Mouse (Mus musculus) bone marrow, adult 2 months (tissue): ENCODE measurements around the gene Plekha5.

ENCODE experiments used
- CTCF ChIP-seq: fragments of 200-500 bp; IDR thresholded peaks from 2 replicates; pipeline ENCODE4 v1.5.1; 2011; ENCODE audit warnings: low read length, control low read depth; ENCODE audit not compliant: control insufficient read depth, insufficient read depth
- POLR2A ChIP-seq: fragments of 200-500 bp; IDR thresholded peaks from 2 replicates; pipeline ENCODE4 v1.6.1; 2011; ENCODE audit warnings: low read depth, mild to moderate bottlenecking, control low read depth, low read length, borderline replicate concordance; ENCODE audit not compliant: control insufficient read depth

DNA sequence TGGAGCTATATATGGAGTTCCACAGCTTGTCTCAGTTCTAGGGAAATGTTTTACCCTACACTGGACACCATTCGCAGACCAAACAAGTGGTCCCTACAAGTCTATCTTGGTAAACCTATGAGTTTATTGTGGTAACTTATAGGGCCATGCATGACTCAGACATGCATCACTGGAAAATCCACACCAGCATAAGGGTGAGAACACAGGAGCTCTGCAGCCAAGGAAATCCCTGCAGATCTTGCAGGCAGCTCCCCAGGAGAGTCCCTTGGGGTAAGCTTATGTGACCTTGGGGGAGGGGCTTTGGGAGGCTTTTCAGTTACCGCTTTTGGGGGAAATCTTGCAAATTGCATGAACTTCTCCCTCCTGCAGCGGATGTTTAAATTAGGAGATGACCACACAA, 190.0 kb downstream of the Plekha5 start:
- TF ChIP-seq POLR2A (no peak), CTCF (no peak)
